Mouse (Mus musculus) limb, embryonic 12.5 days (tissue): Measurements from ENCODE around the gene Dffa. TPM values are rescaled to one million over a fixed set of nuclear protein-coding genes. Genes with fewer than 3 reads are reported as not detected.
A peak's percentile ranks its signal among the peaks of the same experiment; 100 is the strongest.

Source experiments
- ATAC-seq: fragments of 200-750 bp; cut with Nextera tagmentation; 2 replicates; pipeline ENCODE4 v1.8.0; 2017; ENCODE audit warnings: low read depth, moderate TSS enrichment; ENCODE audit not compliant: insufficient number of reproducible peaks, insufficient read depth, low FRiP score, low TSS enrichment
- H3K27ac ChIP-seq: fragments of 300-500 bp; sonication (generic); 2 replicates; pipeline ENCODE4 v1.5.1; 2016; ENCODE audit warnings: mild to moderate bottlenecking, moderate library complexity
- H3K27me3 ChIP-seq: fragments of 300-500 bp; sonication (generic); 2 replicates; pipeline ENCODE4 v1.6.1; 2016; ENCODE audit warnings: mild to moderate bottlenecking, moderate library complexity
- H3K36me3 ChIP-seq: fragments of 300-500 bp; sonication (generic); 2 replicates; pipeline ENCODE4 v1.6.1; 2016; ENCODE audit warnings: mild to moderate bottlenecking, moderate library complexity
- H3K4me1 ChIP-seq: fragments of 300-500 bp; sonication (generic); replicated peaks from 2 replicates; pipeline ENCODE4 v1.6.1; 2016
- H3K4me2 ChIP-seq: fragments of 300-500 bp; sonication (generic); 2 replicates; pipeline ENCODE4 v1.6.1; 2016; ENCODE audit warnings: mild to moderate bottlenecking, moderate library complexity
- H3K4me3 ChIP-seq: fragments of 300-500 bp; sonication (generic); replicated peaks from 2 replicates; pipeline ENCODE4 v1.5.1; 2016; ENCODE audit warnings: mild to moderate bottlenecking
- H3K9ac ChIP-seq: fragments of 300-500 bp; sonication (generic); replicated peaks from 2 replicates; pipeline ENCODE4 v1.6.1; 2016; ENCODE audit warnings: mild to moderate bottlenecking, moderate library complexity
- H3K9me3 ChIP-seq: fragments of 300-500 bp; sonication (generic); 2 replicates; pipeline ENCODE4 v1.6.1; 2016; ENCODE audit warnings: mild to moderate bottlenecking, moderate library complexity
- WGBS: fragments of 180-500 bp; shearing (Covaris S2); methylation state at CpG from one replicate; pipeline ENCODE4 v1.1.7; 2016; 5-methylcytosine and 5-hydroxymethylcytosine counted together
- polyA plus RNA-seq: library from polyadenylated mRNA; unstranded; fragments of >200 nt; fragmentation: Nextera tagmentation; extraction: Ambion mirVana; gene quantifications from 2 replicates; pipeline ENCODE4 v1.2.1, GENCODE M21; 2016

Gene Dffa
- polyA plus RNA-seq, 1 experiment from 2014 or later: 29.8 TPM

DNA sequence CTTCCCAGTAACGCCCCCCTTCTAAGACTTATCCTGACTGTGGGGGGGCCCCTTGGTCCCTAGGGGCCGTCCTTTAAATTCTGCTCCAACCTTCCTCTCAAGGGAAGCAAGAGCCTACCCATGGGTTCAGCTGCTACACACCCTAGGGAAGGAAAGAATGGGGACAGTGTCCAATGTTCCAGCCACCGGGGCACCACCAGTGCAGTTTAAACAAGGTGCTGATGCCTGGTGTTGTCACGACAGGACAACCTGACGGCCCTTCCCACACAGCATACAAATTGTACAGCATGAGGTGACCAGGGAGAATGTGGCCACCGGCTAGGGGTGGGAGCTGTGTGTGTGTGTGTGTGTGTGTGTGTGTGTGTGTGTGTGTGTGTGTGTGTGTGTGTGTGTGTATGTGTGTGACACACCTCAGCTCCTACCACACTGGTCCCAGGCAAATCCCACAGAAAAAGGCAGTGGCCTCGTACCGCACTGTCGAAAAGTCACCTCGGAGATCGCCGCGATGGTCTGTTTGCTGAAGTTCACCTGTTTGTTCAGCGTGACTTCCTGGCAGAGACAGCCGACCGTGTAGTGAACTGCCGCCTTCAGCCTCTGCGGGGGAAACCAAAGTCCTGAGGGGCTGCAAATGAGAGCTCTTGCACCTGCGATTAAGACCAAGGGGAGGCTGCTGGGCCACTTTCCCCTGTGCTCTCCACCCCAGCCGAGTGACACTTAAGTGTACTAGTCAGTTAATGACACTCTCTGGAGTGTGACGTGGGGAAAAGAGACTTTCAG lies 28.0 kb downstream of the Dffa start:
- H3K4me1 ChIP-seq: peaks cover 7% of the 10 kb centered on the region
- H3K9me3 ChIP-seq: no peaks in the 10 kb centered on the region
- ATAC-seq: no peak
- no peak overlapping the region for H3K27ac ChIP-seq
- no peak overlapping the region for H3K4me2 ChIP-seq
- H3K36me3 ChIP-seq: peaks cover 45% of the 10 kb centered on the region
- no peak overlapping the region for H3K9ac ChIP-seq
- no peaks in the 10 kb centered on the region for H3K27me3 ChIP-seq
- no peak overlapping the region for H3K4me3 ChIP-seq
- WGBS: 84% methylated on average over 21 of the region's 21 CpGs

DNA sequence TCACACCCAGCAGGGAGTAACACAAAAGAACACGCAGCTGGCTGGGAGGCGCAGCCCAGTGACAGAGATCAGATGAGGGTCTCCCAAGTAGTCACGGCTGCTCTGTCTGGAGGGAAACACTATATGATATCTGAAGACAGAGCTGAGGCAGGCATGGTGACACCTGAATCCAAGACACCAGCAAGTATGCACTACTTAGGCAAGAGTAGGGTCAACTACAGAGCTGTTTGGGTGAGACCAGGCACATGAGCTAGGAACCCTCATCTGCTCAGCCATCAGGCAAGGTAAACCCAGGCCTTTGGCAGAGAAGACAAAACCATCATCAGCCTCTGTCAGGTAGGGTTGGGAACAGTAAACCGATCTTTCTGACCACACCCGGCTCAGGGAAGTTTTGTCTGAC lies 29.4 kb downstream of the Dffa start:
- WGBS: 79% methylated on average over 5 of the region's 5 CpGs
- H3K27me3 ChIP-seq: no peaks in the 10 kb centered on the region
- H3K4me3 ChIP-seq: no peak overlapping the region
- no peak for ATAC-seq
- no peaks in the 10 kb centered on the region for H3K9me3 ChIP-seq
- H3K4me2 ChIP-seq: no peak overlapping the region
- peaks cover 7% of the 10 kb centered on the region for H3K4me1 ChIP-seq
- peaks cover 35% of the 10 kb centered on the region for H3K36me3 ChIP-seq
- H3K9ac ChIP-seq: no peak overlapping the region
- H3K27ac ChIP-seq: no peak overlapping the region

DNA sequence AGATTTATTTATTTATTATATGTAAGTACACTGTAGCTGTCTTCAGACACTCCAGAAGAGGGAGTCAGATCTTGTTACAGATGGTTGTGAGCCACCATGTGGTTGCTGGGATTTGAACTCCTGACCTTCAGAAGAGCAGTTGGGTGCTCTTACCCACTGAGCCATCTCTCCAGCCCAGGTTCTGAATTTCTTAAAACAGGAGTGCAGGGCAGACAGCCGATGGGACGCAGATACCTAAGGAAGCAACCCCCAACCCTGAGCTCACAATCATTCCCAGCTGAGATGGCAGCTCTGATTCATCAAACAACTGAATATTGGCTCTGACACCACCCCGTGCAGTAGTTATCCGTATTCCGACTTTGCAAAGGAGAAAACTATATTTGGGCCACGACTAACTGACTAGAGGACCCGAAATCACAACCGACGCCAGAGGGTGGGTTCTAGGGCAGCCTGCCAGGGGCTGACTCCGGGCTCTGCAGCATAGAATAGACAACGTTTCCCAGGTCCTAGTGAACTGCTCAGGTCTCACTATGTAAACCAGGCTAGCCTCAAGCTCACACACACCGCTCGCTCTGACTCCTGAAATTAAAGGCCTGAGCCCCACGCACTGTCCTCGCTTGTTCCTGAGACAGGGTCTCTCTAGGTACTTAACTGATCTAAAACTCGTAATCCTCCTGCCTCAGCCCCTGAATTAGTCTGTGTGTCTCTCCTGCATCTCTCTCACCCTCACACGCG lies 32.3 kb downstream of the Dffa start:
- Histone ChIP-seq H3K27me3 (no peaks in the 10 kb centered on the region), H3K27ac (peak overlapping the region; percentile 88), H3K36me3 (peaks cover 8% of the 10 kb centered on the region), H3K4me1 (peaks cover 7% of the 10 kb centered on the region), H3K4me3 (peak overlapping the region; percentile 59), H3K9ac (peak overlapping the region; percentile 70), H3K9me3 (no peaks in the 10 kb centered on the region), H3K4me2 (peak overlapping the region; percentile 68)
- 71% methylated on average over 18 of the region's 18 CpGs for WGBS
- no peak for ATAC-seq

DNA sequence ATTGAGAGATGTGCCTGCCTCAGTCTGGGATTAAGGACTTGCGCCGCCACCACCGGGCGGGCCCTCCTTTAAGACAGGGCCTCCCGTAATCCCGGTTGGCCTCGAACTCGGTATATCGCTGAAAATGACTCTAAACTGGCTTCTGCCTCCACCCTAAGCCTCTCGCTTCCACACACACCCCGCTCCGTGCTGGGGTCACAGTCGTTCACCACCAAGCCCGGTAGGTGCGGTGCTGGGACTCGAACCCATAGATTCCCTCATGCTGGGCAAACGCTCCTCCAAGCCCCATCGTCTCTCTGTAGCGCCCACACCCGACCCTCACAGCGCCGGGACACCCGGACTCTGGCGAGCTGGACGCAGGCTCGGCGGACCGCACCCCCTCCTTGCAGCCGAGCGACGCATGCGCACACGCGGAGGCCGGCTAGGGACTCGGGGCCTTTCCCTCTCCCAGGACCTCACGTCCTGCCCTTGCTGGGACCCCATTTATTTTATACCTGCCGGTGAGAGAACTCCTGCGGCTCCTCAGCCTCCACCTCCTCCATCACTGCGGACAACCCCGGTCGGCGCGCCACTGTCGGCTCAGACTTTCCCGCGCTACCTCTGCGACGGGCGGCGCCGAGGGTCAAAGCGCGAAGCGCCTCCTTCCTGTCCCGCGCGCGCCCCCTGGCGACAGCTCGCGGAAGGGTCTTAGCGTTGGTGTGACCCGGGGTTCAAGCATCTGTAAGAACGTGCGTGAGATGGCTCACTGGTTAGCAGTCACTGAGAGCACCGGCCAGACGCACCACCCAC lies 33.2 kb downstream of the Dffa start, which contains the start of gene Cenps:
TSS of gene Cenps (minus strand) at position 648 of the 789 bp plus-strand sequence.
- H3K4me2 ChIP-seq: peak within 1 kb of the TSS; percentile 68
- peak within 1 kb of the TSS; percentile 70 for H3K9ac ChIP-seq
- H3K9me3 ChIP-seq: no peaks in the 10 kb centered on the region
- no peaks in the 10 kb centered on the region for H3K36me3 ChIP-seq
- peaks cover 7% of the 10 kb centered on the region for H3K4me1 ChIP-seq
- H3K27me3 ChIP-seq: no peaks in the 10 kb centered on the region
- ATAC-seq: peak; percentile 80
- H3K4me3 ChIP-seq: peak within 1 kb of the TSS; percentile 59
- 1% methylated on average over 68 of the region's 68 CpGs for WGBS
- peak within 1 kb of the TSS; percentile 88 for H3K27ac ChIP-seq

DNA sequence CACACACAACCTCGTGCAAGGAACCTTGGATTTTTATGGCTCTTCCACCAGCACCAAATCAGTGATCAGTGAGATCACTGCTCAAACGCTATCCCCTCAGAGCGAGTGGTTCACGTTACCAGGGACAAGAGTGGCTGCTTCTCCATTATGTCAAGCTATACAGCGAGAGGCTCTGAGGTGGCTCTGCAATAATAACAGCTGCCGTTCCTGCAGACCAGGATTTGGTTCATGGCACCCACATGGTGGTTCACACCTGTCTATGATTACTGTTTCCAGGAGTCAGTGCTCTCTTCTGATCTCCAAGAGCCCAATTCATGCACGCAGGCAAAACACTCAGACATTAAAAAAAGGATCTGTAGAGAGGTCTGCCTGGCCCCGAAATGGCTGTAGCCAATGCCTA lies 34.6 kb downstream of the Dffa start:
- Histone ChIP-seq H3K9me3 (no peaks in the 10 kb centered on the region), H3K36me3 (no peaks in the 10 kb centered on the region), H3K4me3 (no peak overlapping the region), H3K4me2 (no peak overlapping the region), H3K27me3 (no peaks in the 10 kb centered on the region), H3K9ac (no peak overlapping the region), H3K4me1 (peaks cover 7% of the 10 kb centered on the region), H3K27ac (no peak overlapping the region)
- WGBS: 57% methylated on average over 8 of the region's 8 CpGs
- no peak for ATAC-seq

DNA sequence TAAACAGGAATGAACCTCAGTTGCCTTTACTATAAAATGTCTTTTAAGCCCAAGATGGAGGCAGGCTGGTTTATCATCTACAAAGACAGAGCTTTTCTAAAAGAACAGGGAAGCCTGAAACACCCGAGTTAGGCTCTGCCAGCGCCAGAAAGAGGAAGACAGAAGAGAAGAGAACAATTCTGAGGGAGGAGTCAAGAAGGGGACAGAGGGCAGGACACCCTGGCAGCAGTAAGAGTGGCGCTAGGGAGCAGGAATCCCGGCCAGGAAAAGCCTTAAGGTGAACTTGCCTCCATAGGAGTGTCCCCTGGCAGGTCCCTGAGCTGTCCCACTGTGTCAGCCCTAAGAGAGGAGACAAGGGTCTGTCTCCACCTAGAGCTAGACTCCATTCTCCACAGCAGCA lies 39.6 kb downstream of the Dffa start:
- Histone ChIP-seq H3K27me3 (no peaks in the 10 kb centered on the region), H3K4me1 (peaks cover 9% of the 10 kb centered on the region; the same call in 1 of the 2 replicates), H3K27ac (no peak overlapping the region), H3K36me3 (no peaks in the 10 kb centered on the region), H3K4me3 (no peak overlapping the region), H3K4me2 (no peak overlapping the region), H3K9ac (no peak overlapping the region), H3K9me3 (no peaks in the 10 kb centered on the region)
- no peak for ATAC-seq
- WGBS: 26% methylated on average over 4 of the region's 4 CpGs

DNA sequence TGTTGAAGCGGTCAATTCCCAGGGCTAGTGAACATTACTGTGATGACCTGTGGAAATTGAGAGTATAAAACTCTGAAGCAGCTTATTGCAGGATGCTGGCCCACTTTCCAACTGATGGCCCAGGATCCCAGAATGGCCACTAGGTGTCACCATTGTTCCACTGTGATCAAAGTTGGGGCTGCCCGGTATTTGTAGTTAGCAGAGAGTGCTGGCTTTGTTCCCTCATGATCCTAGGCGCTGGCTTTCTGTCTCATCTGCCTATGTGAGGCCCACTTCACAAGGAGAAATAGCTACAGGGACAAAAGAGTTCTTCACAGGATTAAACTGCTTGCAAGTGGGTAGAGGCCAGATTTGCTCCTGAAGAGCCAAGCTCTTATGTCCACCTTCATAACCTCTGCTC lies 40.5 kb downstream of the Dffa start:
- peaks cover 9% of the 10 kb centered on the region; the same call in 1 of the 2 replicates for H3K4me1 ChIP-seq
- no peak overlapping the region for H3K27ac ChIP-seq
- no peaks in the 10 kb centered on the region for H3K9me3 ChIP-seq
- no peak overlapping the region for H3K4me2 ChIP-seq
- peaks cover 6% of the 10 kb centered on the region; the same call in 1 of the 2 replicates for H3K36me3 ChIP-seq
- no peak overlapping the region for H3K9ac ChIP-seq
- no peak overlapping the region for H3K4me3 ChIP-seq
- WGBS: 7% methylated on average over 3 of the region's 3 CpGs
- ATAC-seq: peak; percentile 82; the same call in 1 of the 2 replicates
- no peaks in the 10 kb centered on the region for H3K27me3 ChIP-seq

DNA sequence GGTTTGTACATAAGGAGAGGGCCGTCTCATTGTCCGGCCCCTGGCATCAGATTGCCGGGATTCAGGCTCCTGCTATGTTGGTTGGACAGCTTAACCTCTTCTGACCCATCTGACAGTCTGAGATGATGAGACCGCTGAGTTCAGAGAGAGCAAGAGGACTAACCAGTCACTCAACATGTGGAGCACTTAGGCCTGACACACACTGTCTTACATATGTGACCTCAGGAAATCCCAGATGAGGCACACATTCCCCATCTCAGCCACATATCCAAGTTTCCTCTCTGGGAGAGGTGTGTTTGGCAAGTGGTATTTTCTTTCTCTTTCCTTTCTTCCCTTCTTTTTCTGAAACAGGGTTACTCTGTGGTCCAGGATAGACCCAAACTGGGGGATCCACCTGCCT lies 41.2 kb downstream of the Dffa start:
- no peak overlapping the region for H3K27ac ChIP-seq
- peaks cover 9% of the 10 kb centered on the region; the same call in 1 of the 2 replicates for H3K4me1 ChIP-seq
- peaks cover 13% of the 10 kb centered on the region for H3K36me3 ChIP-seq
- H3K9me3 ChIP-seq: no peaks in the 10 kb centered on the region
- H3K4me2 ChIP-seq: no peak overlapping the region
- ATAC-seq: no peak
- WGBS: 80% methylated on average over 4 of the region's 4 CpGs
- H3K9ac ChIP-seq: no peak overlapping the region
- no peak overlapping the region for H3K4me3 ChIP-seq
- no peaks in the 10 kb centered on the region for H3K27me3 ChIP-seq

DNA sequence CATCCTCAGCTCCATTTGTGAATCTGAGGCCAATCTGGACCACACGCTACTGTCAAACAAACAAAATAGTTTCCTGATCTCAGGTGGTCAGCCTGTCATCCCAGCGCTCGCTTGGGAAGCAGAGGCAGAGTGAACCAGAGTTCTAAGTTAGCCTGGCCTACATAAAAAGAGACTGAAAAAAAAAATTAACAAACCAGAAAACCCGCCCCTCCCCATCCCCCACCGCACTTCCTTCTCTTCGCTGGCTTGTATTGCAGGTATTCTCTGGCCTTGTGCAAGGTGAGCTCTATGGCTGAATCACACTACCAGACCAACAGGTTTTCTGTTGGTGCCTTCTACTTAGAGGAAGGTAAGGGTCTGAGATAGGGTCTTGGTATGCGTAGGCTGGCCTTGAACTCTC lies 43.6 kb downstream of the Dffa start:
- H3K4me2 ChIP-seq: no peak overlapping the region
- no peaks in the 10 kb centered on the region for H3K9me3 ChIP-seq
- H3K9ac ChIP-seq: no peak overlapping the region
- no peak overlapping the region for H3K27ac ChIP-seq
- no peaks in the 10 kb centered on the region for H3K27me3 ChIP-seq
- no peak overlapping the region for H3K4me3 ChIP-seq
- H3K4me1 ChIP-seq: peaks cover 9% of the 10 kb centered on the region; the same call in 1 of the 2 replicates
- no peak for ATAC-seq
- peaks cover 36% of the 10 kb centered on the region for H3K36me3 ChIP-seq
- WGBS: 83% methylated on average over 7 of the region's 7 CpGs

DNA sequence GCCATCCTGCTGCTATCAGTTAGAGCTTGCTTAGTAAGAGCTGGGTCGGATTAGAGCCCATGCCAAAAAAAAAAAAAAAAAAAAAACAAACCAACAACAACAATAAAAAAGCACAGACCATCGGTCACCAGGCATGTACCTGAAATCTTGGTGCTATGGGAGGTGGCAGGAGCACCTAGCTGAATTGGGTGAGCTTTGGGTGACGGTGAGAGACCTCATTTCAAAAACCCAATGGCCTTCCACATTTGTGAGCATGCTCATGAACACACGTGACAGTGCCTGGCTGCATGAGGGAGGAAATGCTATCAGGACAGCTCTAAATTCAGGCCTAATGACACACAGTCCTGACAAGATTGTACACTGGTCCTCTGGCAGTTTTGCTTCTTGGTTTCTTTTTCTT lies 44.1 kb downstream of the Dffa start:
- WGBS: 77% methylated on average over 4 of the region's 4 CpGs
- Histone ChIP-seq H3K27ac (no peak overlapping the region), H3K4me1 (peaks cover 9% of the 10 kb centered on the region; the same call in 1 of the 2 replicates), H3K9me3 (no peaks in the 10 kb centered on the region), H3K36me3 (peaks cover 42% of the 10 kb centered on the region), H3K27me3 (no peaks in the 10 kb centered on the region), H3K9ac (no peak overlapping the region), H3K4me2 (no peak overlapping the region), H3K4me3 (no peak overlapping the region)
- no peak for ATAC-seq

DNA sequence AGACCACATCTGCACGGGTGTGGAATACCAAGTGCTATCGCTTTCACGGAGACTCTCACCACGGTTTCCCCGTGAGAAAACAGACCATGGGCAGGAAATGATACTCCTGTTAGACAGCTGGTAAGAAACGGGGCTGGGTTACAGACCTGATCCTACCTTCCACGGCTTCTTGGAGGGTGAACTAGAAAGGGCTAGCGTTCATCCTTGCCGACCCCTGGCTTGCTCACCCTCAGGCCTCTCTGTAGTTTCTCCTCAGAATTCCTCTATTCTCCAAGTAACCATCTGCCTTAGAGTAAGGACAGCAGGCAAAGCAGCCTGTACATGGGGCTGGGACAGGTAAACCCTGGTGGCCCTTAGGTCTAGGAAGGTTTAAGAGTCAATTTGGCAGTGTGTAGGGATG lies 45.2 kb downstream of the Dffa start:
- Histone ChIP-seq H3K4me1 (peaks cover 9% of the 10 kb centered on the region; the same call in 1 of the 2 replicates), H3K27me3 (no peaks in the 10 kb centered on the region), H3K36me3 (peaks cover 53% of the 10 kb centered on the region), H3K4me3 (no peak overlapping the region), H3K9me3 (no peaks in the 10 kb centered on the region), H3K4me2 (no peak overlapping the region), H3K27ac (no peak overlapping the region), H3K9ac (no peak overlapping the region)
- WGBS: 80% methylated on average over 9 of the region's 9 CpGs
- ATAC-seq: no peak
